Mouse (Mus musculus) embryo, embryonic 11.5 days (tissue): ENCODE results near the gene Ctsm.
"Not testable (repeated sequence)": the region's sequence is repeated elsewhere in the genome, so short reads cannot be mapped to it uniquely, and the experiment has no call there.

Source experiments
- DNase-seq: peaks from one replicate; pipeline ENCODE4 v3.0.0-alpha.2; 2012; ENCODE audit warnings: low read depth, low spot score

Gene Ctsm

DNA sequence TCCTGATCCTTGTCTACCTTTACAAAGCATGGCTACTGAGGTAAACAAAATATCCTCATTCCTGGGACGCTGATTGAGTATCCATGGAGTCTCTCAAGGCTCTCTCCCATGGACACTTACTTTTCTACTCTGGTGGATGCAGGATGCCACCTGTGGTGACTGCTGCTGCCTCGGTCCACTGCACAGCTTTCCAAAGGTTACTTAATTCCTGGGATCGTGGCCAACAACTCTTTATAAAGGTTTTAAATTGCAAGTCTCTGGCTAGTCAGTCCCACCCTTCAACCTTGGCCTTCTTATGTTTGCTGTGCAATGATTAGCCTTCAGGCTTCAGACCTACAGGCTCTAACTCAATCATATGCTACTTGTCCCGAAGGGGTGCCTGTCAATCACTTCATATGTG is at the start of gene Ctsm:
Gene Ctsm (minus strand): TSS at position 209 of the 400 bp plus-strand sequence.
- DNase-seq, result no peak

DNA sequence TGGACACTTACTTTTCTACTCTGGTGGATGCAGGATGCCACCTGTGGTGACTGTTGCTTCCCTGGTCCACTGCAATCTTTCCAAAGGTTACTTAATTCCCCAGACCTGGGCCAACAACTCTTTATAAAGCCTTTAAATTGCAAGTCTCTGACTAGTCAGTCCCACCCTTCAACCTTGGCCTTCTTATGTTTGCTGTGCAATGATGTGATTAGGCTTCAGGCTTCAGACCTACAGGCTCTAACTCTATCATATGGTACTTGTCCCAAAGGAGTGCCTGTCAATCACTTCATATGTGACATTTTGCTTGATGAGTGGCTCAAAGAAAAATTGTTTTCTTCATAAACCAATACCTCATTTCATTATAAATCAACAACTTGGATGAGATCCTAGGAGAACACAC is 28.4 kb upstream of the Ctsm start, which contains the start of gene Cts3:
Gene Cts3 (minus strand): TSS at position 101 of the 400 bp plus-strand sequence.
- no peak for DNase-seq

DNA sequence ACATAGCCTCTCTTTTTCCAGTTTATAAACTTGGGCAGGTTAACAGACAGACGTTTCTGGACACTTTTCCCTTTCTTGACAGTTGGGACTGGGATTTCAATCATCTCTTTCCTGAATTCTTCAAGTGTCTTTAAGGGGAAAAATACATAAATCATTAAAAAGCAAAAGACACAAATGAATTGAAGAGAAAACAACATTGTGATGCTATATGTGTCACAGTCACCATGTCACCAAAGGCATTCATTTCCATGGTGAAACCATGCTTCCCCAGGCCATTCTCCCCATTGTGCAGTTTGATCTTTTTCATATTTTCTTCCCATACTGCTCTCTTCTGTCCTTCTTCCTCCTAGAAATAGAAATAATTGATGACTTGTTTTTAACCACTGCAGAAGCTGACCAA is 26.4 kb upstream of the Ctsm start, which contains the start of gene Gm49352:
Gene Gm49352 (minus strand): TSS at position 101 of the 400 bp plus-strand sequence.
- not testable (repeated sequence) for DNase-seq
